Mouse (Mus musculus): ENCODE data around the gene Pdia3. TPM values are rescaled to one million over a fixed set of nuclear protein-coding genes. Genes with fewer than 3 reads are reported as not detected.
"Not testable (repeated sequence)": the region's sequence is repeated elsewhere in the genome, so short reads cannot be mapped to it uniquely, and the experiment has no call there.

Gene Pdia3
- polyA plus RNA-seq (2012; rRNA removed): 473 and 744 TPM in 2 replicates

DNA sequence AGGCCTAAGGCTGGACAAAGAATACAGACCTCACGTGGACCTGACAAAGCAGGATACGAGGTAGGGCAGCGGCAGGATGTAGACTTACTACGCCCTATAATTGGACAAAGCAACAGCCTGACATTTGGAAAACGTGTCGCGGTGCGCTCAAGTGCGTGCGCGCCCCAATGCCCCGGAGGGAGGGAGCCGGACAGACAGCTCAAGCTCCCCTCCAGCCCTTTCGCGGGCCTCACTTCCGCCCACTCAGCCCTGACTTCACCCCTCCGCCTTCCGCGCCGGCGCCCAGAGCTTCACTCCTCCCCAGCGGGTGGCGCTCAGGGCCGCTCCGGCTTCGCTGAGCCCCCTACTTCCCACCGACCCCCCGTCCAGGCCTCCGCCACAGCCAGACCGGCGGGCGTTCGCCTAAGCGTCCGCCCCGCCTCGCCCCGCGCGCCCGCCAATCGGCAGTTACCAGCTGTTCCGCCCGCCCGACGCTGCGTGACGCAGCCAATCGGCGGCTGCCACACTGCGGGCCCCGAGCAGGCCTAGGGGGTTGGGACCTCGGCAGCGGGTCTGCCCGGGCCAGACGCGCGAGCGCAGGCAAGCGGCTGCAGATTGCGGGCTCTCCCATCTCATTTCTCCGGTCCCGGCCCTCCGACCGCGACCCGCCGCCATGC is at the start of gene Pdia3, which contains the start of gene Catsper2:
Gene Pdia3, plus strand, starts transcription at position 389 of the 656 bp plus-strand sequence.
Gene Catsper2, minus strand, starts transcription at position 406 of the 656 bp plus-strand sequence.
- DNase-seq (ENCODE audit: low read depth): peak; percentile 19

DNA sequence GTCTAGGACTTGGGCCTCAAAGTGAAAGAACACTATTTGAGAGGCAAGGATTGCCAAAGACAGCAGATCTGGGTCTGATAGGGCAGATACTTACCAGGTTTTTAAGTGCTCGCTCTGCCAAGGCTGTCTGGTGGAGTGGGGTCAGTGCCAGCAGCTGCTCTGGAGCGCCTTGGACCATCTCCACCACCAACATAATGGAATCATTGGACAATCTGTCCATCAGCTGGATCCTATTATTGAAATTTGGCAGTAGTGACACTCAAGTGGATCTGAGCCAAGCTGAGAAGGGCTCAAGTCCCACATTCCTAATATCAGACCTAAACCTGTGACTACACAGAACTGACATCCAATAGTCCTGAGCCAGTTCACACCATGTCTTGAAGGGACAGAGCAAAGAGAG is 44.7 kb upstream of the Pdia3 start:
- DNase-seq (ENCODE audit: low read depth): peak; percentile 30

DNA sequence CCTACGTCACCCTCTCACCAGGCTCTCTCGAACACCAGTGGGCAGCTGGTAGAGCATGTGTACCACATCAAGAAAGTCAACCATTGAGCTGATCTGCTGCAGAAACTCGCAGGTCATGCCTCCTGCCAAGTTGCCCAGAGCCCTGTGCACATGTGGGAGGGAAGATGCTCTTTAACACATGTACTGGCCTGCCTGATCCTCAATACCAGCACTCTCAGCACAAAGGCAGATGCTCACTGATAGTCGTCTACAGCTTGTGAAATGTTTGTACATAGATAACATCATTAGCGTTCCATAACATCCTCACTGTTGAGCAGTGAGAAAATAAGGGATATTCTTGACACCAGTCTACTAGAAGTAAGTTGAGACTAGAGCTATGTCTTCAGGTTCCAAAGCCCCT is 42.7 kb upstream of the Pdia3 start:
- DNase-seq (ENCODE audit: low read depth): peak; percentile 61

DNA sequence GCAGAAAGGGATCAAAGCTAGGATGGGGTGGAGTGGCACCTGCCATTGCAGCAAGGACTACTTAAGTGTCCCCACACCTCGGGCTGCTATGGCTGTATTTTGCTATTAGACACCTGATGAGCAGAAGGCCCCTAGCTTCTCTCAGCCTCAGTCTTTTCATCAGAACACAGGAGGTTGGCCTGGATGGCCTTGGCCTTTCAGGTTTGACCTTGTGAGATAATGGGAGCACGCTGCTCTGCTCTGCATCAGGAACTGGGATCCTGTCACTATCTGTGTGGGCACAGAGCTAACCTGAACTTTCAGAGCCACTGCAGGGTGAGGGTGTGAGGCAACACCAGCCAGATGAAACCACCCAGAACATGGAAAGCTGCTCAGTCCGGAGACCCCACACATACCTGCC is 41.3 kb upstream of the Pdia3 start:
- DNase-seq (ENCODE audit: low read depth): no peak

DNA sequence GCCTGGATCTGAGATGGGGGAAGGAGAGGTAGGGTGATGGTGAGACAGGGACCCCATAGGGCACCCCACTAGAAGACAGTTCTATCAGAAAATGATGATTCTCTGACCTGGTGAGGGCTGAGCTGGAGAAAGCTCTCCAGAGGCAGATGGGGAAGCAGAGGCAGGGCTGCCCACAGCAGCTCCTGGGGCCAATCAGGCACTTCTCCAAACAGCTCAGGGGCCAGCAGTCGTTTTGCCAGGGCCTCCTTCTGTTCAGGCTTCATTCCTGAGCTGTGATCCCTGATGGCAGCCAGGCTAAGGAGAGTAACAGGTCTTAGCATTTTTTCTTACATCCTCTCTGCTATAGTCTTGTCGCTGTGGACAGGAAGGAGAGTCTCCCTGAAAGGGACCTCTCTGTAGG is 38.8 kb upstream of the Pdia3 start:
- no peak for DNase-seq (ENCODE audit: low read depth)

DNA sequence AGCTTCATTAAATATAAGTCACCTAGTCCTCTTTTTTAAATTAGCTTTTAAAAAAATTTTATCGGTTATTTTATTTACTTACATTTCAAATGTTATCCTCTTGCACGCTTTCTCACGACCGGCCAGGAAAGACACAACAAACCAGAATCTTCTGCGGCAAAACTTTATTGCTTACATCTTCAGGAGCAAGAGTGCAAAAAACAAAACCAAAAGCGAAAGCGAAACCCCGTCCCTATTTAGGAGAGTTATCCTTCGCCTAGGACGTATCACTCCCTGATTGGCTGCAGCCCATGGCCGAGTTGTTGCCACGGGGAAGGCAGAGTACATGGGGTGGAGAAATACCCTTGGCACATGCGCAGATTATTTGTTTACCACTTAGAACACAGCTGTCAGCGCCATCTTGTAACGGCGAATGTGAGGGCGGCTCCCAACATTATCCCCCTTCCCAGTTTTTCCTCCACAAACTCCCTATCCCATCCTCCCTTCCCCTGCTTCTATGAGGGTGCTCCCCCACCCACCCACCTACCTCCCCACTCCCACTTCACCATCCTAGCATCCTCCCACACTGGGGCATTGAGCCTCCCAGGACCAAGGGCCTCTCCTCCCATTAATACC is 26.5 kb upstream of the Pdia3 start, which contains the start of gene Strc:
Gene Strc, minus strand, starts transcription at position 208 of the 615 bp plus-strand sequence.
- DNase-seq (ENCODE audit: low read depth): not testable (repeated sequence)

DNA sequence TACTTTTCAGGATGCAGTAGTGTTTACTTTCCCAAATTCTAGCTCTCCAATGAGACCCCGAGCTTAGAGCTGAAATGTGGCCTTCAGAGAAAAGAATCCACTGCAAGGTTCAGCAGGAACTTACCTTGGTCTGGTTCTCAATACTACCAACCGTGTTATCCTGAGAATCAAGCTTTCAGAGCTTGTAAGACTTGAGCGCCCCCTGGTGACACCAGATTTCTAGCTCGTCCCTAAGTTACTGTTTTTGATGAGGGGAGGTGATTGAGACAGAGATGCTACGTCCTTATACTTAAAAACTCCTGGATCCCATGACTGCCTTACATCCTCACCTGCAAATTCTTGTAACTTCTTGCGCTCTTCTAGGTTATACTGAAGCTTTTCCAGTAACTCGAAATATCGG is 17.0 kb upstream of the Pdia3 start:
- no peak for DNase-seq (ENCODE audit: low read depth)

DNA sequence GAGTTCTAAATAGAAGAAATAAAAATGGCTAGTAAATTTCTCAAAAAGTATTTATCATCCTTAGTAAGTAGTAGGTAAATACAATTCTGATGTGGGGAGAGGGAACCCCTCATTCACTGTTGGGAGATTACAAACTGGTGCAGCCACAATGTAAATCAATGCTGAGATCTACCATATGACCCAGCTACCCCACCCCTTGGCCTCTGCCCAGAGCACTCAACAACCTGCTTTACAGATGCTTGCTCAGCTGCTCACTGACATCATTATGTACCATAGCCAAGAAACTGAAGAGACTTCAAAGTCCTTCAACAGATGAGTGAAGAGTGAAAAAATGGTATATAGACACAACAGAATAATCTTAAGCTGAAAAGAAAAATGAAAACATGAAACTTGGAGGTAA is 10.3 kb upstream of the Pdia3 start:
- no peak for DNase-seq (ENCODE audit: low read depth)

DNA sequence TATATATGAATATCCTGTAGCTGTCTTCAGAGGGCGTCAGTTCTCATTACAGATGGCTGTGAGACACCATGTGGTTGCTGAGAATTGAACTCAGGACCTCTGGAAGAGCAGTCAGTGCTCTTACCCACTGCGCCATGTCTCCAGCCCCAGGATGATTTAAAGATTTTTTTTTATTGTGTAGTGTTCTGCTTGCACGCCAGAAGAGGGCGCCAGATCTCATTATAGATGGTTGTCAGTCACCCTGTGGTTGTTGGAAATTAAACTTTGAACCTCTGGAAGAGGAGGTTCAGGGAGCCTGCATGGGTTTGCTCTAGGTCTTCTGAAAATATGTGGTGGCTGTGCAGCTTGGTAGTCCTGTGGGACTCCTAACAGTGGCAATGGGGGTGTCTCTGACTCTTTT is 5.4 kb upstream of the Pdia3 start:
- DNase-seq (ENCODE audit: low read depth): no peak

DNA sequence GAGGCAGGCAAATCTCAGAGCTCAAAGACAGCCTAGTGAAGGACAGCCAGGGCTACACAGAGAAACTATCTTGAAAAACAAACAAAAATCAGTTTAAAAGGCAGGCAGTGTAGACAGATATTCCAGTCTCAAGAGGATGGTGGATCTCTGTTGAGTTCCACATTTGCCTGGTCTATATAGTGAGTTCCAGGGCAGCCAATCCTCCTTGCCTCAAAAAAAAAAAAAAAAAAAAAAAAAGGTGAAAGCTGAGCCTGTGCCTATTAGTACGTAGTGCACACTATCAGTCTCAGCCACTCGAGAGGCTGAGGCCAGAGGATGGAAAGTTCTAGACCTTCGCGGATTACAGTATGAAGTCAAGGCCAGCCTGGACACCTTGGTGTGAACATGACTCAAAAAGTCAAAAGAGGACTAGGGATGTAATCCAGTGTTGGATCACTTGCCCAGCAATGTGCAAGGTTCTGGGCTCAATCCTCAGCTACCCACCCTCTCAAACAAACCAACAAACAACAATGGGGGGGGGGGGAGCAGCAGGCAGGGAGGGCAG is 660 bp upstream of the Pdia3 start:
- DNase-seq (ENCODE audit: low read depth): no peak

DNA sequence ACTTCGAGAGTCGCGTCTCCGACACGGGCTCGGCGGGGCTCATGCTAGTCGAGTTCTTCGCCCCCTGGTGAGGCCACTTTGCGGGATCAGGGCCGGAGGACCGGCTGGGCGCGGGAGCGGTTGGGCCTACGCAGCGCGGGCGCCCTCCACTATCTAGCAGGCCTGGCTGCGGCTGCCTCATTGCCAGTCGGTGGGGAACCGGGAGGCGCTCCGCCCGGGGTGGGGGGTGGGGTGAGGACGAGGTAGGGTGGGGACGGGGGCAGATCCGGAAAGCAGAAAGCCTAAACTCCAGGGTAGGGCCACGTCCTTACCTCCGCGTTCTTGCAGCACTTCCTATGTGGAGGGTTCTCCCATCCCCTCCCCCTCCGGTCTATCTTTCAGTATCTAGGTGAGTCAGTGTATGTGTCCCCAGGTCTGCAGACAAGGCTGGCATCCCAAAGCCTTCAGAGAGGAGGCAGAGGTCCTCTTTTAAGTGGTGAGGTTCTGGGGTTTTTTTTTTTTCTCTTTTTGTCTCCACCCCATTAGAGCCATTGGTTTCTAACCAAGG is 637 bp downstream of the Pdia3 start:
- DNase-seq (ENCODE audit: low read depth): peak; percentile 13

DNA sequence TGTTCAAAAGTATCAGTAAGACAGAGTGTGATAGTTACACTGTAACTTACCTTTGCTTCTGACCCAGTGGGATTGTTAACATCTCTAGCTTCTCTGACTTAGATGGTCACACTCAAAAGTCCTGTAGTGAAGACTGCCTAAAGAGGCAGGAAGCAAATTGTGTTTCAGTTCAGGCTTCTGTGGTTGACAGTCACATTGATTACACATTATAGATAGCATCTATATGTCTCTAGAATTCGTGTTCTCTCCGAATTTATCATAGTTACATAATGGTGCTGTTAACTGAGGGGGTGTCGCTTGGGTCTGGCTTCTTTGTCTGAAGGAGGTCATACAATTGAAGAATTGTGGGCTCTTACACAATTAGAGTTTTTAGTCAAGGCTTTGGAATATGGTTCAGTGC is 1.5 kb downstream of the Pdia3 start:
- DNase-seq (ENCODE audit: low read depth): no peak

DNA sequence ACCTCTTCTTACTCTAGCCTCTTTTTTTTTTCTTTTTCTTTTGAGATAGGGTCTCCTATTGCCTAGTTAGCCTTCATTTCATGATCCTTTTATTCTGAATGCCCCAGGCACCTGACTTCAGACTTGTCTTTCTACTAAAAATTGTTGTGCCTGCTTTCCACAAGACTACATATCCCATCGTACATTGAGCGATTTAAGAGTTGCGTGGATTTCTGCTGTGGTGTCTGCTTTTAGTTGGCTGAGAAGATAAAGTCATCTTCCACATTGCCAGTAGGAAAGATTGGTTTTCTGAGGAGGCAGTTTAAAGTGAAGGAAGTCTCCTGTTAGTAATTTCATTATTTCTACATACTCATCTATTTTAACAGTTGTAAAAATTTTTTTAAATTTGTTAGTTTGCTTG is 2.0 kb downstream of the Pdia3 start:
- DNase-seq (ENCODE audit: low read depth): no peak

DNA sequence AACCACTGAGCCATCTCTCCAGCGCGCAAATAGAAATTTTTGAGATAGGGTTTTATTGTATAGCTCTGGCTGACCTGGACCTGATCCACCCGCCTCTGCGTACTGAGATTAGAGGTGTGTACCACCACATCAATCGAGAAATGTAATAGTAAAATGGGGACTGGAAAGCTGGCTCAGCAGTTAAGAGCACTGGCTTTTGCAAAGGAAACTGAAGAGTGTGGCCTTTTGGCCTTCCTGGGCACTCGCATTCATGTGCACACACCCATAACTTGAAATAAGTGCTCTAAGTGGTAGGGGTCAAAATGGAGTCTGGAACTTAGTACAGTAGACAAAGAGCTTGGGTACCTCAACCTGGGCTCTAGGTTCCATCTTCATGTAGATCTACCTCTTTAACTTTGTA is 2.8 kb downstream of the Pdia3 start:
- no peak for DNase-seq (ENCODE audit: low read depth)

DNA sequence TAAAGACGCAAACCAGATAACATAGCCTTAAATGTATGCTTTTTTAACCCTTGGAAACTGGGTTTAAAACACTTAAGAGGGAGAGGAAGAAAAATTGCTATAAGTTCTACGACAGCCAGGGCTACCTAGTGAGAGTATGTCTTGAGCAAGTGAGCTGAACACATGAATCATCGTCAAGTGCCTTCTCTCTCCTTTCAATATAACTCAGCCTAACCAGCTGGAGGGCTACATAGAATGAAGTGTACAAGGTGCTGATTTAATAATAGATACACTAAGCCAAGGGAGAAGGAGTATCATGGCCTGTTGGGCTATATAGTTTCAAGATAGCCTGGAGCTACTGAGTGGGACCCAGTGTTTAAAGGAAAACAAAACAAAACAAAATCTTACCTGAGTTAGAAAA is 4.9 kb downstream of the Pdia3 start:
- no peak for DNase-seq (ENCODE audit: low read depth)

DNA sequence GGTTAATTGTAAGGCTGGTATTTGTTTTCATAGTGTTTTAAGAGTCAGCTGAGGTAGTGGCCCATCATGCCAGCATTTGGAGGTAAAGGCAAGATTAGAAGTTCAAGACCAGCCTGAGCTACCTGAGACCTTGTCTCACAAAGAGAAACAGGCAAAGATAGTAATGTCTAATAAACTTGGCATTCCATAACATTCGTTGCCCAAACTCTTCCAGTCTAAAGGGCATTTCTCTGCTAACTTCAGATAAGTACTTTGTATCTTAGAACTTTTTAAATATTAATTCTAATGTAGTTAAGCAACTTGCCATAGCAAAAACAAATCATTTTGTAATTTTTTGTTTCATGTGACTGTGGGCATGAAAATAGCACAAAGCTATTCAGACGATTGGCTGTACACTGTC is 9.6 kb downstream of the Pdia3 start:
- DNase-seq (ENCODE audit: low read depth): no peak

DNA sequence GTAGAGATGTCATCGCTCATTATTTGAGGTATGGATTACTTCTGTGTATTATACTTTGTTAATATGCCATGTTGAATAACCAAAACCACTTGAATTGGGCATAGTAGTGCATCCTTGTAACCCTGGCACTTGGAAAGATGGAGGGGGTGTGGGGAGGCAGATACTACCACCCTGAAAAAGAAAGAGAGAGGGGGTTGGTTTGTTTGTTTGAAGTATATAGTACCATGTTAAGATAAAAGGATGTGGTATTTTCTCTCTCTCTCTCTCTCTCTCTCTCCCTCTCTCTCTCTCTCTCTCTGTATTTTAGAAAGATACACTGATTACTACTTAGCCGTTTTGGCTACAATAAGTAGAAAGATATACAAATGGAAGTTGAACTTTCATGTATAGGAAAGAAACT is 12.3 kb downstream of the Pdia3 start:
- DNase-seq (ENCODE audit: low read depth): no peak

DNA sequence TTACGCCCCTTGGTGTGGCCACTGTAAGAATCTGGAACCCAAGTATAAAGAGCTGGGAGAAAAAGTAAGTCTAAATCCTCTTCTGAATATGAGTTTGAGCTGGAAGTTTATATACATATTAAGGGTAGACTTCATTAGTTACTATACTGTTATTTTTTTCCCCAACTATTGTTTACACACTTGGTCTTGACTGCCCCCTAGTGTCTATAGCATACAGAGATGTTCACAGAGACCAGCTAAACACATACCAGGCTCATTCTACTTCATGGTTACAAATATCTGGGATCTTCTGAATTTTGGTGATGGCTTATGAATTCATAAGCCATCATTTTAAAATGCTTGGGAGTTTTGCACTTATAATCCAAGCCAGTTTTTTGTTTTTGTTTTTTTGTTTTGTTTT is 21.3 kb downstream of the Pdia3 start:
- DNase-seq (ENCODE audit: low read depth): no peak

DNA sequence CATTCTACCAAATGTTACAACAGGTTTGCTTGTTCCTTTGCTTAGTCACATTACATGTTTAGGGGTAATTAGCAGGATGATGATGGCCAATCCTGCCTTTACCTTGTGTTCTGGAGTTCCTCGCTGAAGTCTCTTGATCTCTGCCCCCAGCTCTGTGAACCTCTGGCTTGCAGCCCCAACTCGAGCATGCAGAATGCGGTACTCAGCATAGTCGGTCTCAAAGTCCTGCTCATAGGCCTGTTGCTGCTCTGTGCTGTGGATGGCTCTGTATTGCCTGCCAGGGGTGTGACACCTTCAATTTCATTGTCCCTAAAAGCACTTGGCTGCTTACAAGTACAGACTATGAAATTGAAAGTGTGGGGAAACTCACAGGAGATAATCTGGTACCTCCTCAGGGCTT is 26.2 kb downstream of the Pdia3 start:
- no peak for DNase-seq (ENCODE audit: low read depth)

DNA sequence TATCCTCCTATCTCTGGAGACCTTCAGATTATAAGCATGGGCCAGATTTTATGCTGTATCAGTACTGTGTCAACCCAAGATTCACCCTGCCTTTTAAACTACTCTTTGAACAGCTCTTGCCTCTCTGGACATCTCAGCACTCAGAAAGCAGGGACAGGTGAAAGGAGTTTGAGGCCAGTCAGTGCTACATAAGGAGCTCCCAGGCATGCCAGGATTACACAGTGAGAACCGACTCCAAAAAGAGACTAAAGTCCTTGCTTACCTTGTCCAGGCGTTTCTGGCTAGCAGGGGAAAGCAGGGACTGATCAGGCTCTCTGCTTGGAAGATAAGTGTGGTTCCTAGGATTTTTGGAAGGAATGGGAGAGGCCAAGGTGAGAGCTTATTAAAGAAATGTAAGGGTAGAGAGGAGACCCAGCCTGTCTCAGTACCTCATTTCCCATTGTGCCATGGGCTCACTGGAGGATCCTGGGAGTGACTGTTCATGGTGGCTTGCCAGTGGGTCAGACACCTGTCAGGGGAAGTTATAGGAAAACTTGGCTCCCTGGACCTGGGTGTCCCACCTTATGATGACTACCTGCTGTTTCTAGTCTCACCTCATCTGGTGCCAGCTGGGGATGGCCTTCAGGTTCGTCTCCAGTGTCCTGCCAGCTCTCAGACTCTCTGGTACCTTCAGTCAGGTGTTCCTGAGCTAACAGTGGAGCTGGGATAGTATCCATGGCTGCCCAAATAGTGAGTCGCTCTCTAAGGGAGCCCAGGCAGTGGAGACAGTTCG is 27.4 kb downstream of the Pdia3 start:
- no peak for DNase-seq (ENCODE audit: low read depth)

DNA sequence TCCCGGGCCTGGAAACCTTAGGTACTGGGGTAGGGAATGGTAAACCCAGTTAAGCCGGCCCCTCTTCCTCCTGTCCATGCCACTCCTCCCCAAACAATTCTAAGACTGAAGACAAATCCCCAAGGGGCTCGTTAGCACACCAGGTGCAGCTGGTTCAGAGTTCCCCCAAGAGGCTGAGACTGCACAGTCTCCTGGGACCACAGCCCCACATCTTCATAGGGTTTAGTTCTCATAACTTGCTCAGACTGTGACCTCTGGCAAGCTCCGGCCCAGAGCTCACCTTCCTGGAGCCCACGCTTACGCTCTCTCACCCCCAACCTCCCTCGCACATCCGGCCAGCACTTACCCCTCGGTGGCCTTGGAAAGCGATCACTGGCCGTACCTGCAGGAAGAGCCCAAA is 28.2 kb downstream of the Pdia3 start:
- no peak for DNase-seq (ENCODE audit: low read depth)

Measured in gonadal fat pad, adult 2 months (tissue).